Mouse (Mus musculus) c-Kit-positive CD71-negative TER-119-negative erythroid progenitor cells, embryonic 14.5 days (primary cell): ENCODE results near the gene Nav2.

Experiments
- DNase-seq: peaks from one replicate; pipeline ENCODE4 v3.0.0-alpha.2; 2013; ENCODE audit warnings: low read depth

Gene Nav2

DNA sequence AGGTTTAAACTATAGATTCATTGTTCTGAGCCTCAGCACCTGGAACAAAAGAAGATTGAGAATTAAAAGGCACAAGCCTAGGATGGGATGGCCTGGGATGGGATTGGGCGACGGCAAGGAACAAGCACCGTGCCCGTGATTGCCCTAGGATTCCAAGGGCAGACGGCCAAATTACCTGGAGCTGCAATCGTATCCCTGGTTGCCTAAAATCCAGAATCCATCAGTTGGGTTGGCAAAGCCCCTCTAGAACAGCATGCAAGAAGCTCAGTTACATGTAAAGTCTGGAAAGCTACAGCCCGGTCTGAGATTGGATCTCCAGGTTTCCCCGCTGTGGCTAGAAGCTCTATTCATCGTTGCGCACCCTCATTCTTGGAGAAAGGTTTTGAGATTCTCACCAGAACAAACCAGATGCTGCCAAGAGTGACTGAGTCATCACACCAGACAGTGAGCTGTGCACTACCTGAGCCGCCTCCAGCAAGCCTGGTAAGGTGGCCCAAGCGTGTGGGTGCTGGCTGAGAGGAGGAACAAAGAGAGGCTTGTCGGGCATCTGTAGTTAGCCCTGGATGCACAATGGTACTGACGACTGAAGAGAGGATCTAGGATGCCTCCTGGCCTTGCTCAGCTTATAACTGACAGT, 531.9 kb downstream of the Nav2 start:
- no peak for DNase-seq

GRCm38 (mm10) chr7:49442174-49442573, 533.7 kb downstream of the Nav2 start:
- DNase-seq, result no peak

GRCm38 (mm10) chr7:49448580-49448979, 540.1 kb downstream of the Nav2 start:
- DNase-seq, result no peak

GRCm38 (mm10) chr7:49450261-49451141, 542.0 kb downstream of the Nav2 start:
- DNase-seq, result no peak

GRCm38 (mm10) chr7:49451240-49451639, 542.7 kb downstream of the Nav2 start:
- no peak for DNase-seq

GRCm38 (mm10) chr7:49452274-49452673, 543.8 kb downstream of the Nav2 start:
- no peak for DNase-seq

DNA sequence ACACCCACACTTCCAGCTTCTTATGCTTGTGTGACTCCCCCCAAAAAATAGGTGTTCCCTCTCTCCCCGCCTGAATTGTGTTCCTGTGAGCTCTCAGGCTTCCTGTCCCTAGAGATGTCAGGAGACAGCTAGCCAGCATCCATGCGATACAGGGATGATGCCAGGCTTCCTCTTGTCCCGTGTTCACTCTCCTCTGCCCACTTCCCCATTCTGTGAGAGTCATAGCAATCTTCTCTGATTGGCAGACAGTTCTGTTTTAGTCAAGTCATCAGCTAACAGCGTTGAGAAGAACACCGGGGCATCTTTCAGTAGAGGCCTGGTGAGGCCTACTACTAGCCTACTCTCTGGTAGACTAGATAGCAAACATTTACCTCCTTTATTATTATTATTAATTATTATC, 546.1 kb downstream of the Nav2 start:
- DNase-seq, result no peak

- DNase-seq, result no peak
Measured at GRCm38 (mm10) chr7:49456148-49456547, 547.6 kb downstream of the Nav2 start.

- no peak for DNase-seq
Measured at GRCm38 (mm10) chr7:49457398-49457797, 548.9 kb downstream of the Nav2 start.

DNA sequence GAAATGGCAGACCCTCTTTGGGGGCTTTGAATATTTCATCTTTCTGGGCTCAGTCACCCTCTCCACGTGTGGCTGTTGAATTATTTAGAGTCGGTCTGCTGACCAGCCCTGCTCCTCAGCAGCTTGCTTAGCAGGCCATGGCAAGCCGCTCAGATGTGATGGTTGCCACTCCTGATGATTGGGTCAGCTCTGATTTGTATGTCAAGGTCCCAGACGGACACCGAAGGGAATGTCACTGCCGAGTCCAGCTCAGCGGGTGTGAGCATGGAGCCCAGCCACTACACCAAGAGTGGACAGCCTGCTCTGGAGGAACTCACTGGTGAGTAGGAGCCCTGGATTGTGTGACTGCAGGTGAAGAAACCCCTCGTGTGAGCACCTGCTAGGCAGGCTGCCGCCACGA, 549.4 kb downstream of the Nav2 start:
- DNase-seq, result no peak

DNA sequence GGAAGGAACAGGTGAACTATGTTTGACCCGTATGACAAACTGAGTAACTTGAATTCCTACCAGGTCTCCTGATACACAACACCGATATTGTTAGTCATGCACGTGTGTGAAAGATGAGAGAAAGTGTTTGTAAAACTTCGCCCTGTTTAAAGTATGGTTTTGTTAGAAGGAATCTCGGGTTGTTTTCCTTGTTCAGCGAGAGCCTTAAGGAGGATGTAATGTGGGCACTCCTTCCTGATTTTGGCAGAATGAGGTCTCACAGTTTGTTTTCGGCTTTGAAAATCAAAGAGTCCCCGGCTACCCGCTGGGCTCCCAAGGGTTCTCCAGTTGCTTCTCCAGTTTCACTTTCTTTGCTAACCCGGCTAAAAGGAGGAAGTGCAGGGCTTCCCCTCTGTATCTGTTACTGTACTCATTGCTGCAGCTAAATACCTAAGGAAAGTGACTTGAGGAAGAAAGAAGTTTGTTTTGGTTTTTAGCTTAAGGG, 553.9 kb downstream of the Nav2 start:
- no peak for DNase-seq

GRCm38 (mm10) chr7:49467861-49468260, 559.3 kb downstream of the Nav2 start:
- no peak for DNase-seq

DNA sequence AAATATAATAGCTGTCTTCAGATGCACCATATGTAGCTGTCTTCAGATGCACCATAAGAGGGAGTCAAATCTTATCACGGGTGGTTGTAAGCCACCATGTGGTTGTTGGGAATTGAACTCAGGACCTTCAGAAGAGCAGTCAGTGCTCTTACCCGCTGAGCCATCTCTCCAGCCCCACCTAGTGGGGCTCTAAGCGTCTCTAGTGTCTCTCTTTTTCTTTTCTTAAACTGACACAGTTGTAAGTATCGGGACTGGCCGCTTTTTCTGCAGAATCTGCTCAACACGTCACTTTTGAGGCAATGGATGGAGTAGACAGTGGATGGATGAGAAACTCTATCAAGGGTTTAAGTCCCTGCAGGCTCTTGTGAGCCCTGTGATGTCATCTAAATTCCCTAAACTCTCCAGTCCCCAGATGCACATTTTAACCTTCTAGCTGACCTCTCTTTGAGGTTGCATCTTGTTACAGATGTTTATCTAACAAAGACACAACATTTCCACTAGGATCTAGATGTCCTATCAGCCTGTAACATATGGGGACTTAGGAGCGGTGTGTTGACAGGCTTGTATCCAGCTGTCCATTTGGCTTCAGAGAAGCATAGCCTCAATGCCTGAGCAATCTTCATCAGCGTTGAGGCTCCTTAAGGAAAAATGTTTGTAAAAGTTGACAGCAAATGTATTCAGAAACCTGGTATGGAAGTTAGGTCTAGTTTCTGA, 560.1 kb downstream of the Nav2 start:
- no peak for DNase-seq

- no peak for DNase-seq
Measured at GRCm38 (mm10) chr7:49471278-49471677, 562.8 kb downstream of the Nav2 start.

GRCm38 (mm10) chr7:49475282-49475681, 566.8 kb downstream of the Nav2 start:
- DNase-seq, result no peak

DNA sequence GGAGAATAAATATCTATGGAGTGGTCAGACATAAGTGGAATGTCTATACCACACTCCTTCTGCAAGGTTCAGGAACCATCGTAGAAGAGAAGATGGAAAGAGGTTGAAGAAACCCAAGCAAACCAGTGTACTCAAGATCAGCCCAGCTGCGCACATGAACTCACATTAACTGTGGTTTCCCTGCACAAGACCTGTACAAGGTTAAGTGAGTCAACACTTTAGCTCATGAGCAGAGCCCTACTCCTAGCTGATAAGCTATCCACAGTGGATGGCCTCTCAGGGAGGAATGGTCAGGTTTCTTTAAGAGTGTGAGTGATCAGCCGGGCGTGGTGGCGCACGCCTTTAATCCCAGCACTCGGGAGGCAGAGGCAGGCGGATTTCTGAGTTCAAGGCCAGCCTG, 567.6 kb downstream of the Nav2 start:
- no peak for DNase-seq

- no peak for DNase-seq
Measured at GRCm38 (mm10) chr7:49476666-49477065, 568.1 kb downstream of the Nav2 start.

DNA sequence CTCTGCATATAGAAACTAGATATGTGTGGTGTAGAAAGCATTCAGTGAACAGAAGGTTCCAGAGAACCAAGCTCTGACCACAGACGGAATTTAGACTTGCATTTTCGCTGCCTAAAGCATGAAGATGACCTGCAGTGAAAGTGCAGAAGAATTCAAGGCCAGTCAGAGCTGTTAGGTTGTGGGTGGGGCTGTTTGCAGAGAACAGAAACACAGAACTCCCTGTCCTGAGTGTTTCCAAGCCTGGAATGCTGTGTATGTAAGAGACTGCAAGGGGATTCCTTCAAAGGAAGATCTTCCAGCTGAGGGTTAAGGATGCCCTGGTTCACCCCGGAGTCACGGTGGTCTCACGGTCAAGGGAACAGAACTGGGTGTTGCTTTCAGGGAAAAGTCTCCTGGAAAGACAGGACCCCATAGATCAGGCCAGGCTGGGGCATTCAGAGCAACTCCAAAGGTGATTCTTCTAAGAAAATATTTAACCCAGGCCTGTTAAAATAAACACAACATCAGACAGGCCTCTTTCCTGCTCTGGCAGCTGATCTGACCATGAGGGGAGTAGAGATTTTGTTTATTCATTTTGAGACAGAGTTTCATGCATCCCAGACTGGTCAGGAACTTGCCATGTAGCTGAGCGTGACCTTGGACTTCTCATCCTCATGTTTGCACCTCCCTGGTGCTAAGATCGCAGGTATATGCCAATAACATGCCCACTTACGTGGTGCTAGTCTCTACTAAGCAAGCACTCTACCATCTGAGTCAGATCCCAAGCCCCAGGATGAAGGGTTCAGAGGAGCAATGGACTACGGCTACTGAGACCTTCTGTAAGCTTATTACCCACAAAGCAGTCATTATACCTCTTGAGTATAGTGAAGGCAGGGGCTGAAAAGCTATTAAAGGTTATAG, 568.8 kb downstream of the Nav2 start:
- DNase-seq, result no peak

- no peak for DNase-seq
Measured at GRCm38 (mm10) chr7:49477976-49478349, 569.4 kb downstream of the Nav2 start.

DNA sequence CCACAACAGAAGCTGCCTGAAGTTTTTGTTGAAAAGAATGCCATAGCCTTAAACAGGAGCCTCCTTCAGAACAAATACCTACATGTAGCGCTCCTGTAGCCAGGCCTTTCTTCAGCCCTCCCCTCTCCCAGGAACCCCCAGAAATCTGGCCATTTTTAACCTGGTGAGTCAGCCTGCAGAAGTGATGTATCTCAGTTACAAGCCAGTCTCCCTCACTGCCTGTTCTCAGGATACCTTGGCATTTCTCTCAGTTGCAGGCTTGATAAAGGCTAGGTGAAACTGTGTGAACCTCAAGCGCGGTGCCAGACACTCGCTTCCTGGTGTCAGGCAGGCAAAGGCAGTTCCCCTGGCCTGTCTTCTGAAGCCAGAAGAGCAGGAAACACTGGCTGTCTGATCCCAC, 570.4 kb downstream of the Nav2 start:
- DNase-seq, result no peak

DNA sequence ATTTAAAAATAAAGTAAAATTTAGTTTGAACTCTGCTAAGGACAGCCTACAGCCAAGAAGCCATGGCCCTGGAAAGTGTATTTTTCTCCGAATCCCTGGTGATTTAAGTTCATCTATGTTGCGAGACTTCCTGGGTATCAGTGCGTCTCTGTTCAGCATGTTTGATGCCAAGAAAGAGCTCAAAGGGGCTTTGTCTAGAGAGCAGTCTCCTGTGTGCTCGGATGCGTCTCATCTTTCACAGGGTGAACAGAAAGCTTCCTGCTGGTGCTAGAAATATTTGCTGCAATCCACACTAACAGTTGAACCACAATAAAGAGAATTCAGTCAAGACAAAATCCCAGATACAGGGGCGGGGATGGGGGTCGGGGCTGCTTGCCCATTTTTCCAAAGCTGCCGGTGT, 572.4 kb downstream of the Nav2 start:
- no peak for DNase-seq
